Mouse (Mus musculus): Measurements from ENCODE around the gene Slc6a8. TPM values are rescaled to one million over a fixed set of nuclear protein-coding genes. Genes with fewer than 3 reads are reported as not detected.

Slc6a8 gene
- polyA plus RNA-seq, 1 experiment, result 5.7 TPM

- H3K4me1 ChIP-seq (ENCODE audit: control insufficient read depth, insufficient read depth, low read length), result peaks cover 4% of the 10 kb centered on the region; the same call in 1 of the 2 replicates
- peak overlapping the region; percentile 24; the same call in 1 of the 2 replicates for H3K4me3 ChIP-seq (ENCODE audit: control insufficient read depth, low read depth, low read length)
- no peaks in the 10 kb centered on the region for H3K36me3 ChIP-seq (ENCODE audit: control insufficient read depth, insufficient read depth, low read length)
- no peaks in the 10 kb centered on the region for H3K27me3 ChIP-seq (ENCODE audit: control insufficient read depth, insufficient read depth, low read length)
- peak overlapping the region; percentile 12; the same call in 1 of the 2 replicates for H3K27ac ChIP-seq (ENCODE audit: control insufficient read depth, insufficient read depth, low read depth, low read length)
- no peak for TF ChIP-seq POLR2A (IDR thresholded peaks at IDR 0.05; ENCODE audit: control insufficient read depth, low read depth, low read length)
- TF ChIP-seq CTCF (IDR thresholded peaks at IDR 0.05; ENCODE audit: control insufficient read depth, insufficient read depth, insufficient replicate concordance, low read depth, low read length), result no peak
Observed at GRCm38 (mm10) chrX:73660284-73660665, 12.7 kb upstream of the Slc6a8 start.

- no peaks in the 10 kb centered on the region for H3K27me3 ChIP-seq (ENCODE audit: control insufficient read depth, insufficient read depth, low read length)
- H3K4me3 ChIP-seq (ENCODE audit: control insufficient read depth, low read depth, low read length), result no peak overlapping the region
- no peaks in the 10 kb centered on the region for H3K36me3 ChIP-seq (ENCODE audit: control insufficient read depth, insufficient read depth, low read length)
- H3K27ac ChIP-seq (ENCODE audit: control insufficient read depth, insufficient read depth, low read depth, low read length), result no peak overlapping the region
- H3K4me1 ChIP-seq (ENCODE audit: control insufficient read depth, insufficient read depth, low read length), result peaks cover 4% of the 10 kb centered on the region; the same call in 1 of the 2 replicates
- TF ChIP-seq POLR2A (IDR thresholded peaks at IDR 0.05; ENCODE audit: control insufficient read depth, low read depth, low read length), result no peak
- no peak for TF ChIP-seq CTCF (IDR thresholded peaks at IDR 0.05; ENCODE audit: control insufficient read depth, insufficient read depth, insufficient replicate concordance, low read depth, low read length)
Observed at GRCm38 (mm10) chrX:73663143-73663542, 9.8 kb upstream of the Slc6a8 start.

DNA sequence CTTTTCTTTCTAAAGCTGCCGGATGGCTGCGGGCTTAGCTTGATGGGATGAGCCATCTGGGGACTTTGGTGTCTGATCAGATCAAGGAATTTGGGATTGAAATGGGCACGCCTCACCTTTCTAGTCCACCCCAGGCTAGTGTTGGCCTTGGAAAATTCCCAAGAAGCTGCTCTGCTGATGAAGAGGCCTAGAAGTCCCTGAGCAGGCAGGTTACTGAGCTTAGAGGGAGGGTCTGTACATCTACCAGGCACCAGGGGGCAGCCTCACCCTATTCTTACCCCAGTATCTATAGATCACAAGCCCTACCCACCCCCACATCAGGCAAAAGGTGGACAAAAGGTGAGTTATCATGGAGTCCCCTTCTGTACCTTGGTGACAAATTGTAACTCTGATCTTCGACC, 919 bp upstream of the Slc6a8 start:
- peaks cover 8% of the 10 kb centered on the region for H3K4me1 ChIP-seq (ENCODE audit: control insufficient read depth, insufficient read depth, low read length)
- no peak overlapping the region for H3K27ac ChIP-seq (ENCODE audit: control insufficient read depth, insufficient read depth, low read depth, low read length)
- no peaks in the 10 kb centered on the region for H3K27me3 ChIP-seq (ENCODE audit: control insufficient read depth, insufficient read depth, low read length)
- no peak; the same call in 1 of the 2 replicates for TF ChIP-seq CTCF (IDR thresholded peaks at IDR 0.05; ENCODE audit: control insufficient read depth, insufficient read depth, insufficient replicate concordance, low read depth, low read length)
- no peak for TF ChIP-seq POLR2A (IDR thresholded peaks at IDR 0.05; ENCODE audit: control insufficient read depth, low read depth, low read length)
- H3K4me3 ChIP-seq (ENCODE audit: control insufficient read depth, low read depth, low read length), result no peak overlapping the region
- H3K36me3 ChIP-seq (ENCODE audit: control insufficient read depth, insufficient read depth, low read length), result no peaks in the 10 kb centered on the region

DNA sequence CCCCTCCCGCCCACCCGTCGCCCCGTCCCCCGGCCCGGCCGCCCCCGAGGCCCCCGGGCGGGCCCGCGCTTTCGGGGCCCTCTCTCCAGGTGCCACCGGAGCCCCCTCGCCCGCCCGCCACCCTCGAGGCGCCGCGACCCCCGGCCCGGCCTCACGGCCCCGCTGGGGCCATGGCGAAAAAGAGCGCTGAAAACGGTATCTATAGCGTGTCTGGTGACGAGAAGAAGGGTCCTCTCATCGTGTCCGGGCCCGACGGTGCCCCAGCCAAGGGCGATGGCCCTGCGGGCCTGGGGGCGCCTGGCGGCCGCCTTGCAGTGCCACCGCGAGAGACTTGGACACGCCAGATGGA, 643 bp downstream of the Slc6a8 start:
- H3K27me3 ChIP-seq (ENCODE audit: control insufficient read depth, insufficient read depth, low read length), result no peaks in the 10 kb centered on the region
- TF ChIP-seq CTCF (IDR thresholded peaks at IDR 0.05; ENCODE audit: control insufficient read depth, insufficient read depth, insufficient replicate concordance, low read depth, low read length), result no peak
- TF ChIP-seq POLR2A (IDR thresholded peaks at IDR 0.05; ENCODE audit: control insufficient read depth, low read depth, low read length), result no peak
- no peaks in the 10 kb centered on the region for H3K36me3 ChIP-seq (ENCODE audit: control insufficient read depth, insufficient read depth, low read length)
- H3K27ac ChIP-seq (ENCODE audit: control insufficient read depth, insufficient read depth, low read depth, low read length), result no peak overlapping the region
- peak overlapping the region; percentile 80 for H3K4me3 ChIP-seq (ENCODE audit: control insufficient read depth, low read depth, low read length)
- H3K4me1 ChIP-seq (ENCODE audit: control insufficient read depth, insufficient read depth, low read length), result peaks cover 8% of the 10 kb centered on the region

- H3K4me3 ChIP-seq (ENCODE audit: control insufficient read depth, low read depth, low read length), result peak overlapping the region; percentile 80
- H3K36me3 ChIP-seq (ENCODE audit: control insufficient read depth, insufficient read depth, low read length), result no peaks in the 10 kb centered on the region
- no peaks in the 10 kb centered on the region for H3K27me3 ChIP-seq (ENCODE audit: control insufficient read depth, insufficient read depth, low read length)
- TF ChIP-seq POLR2A (IDR thresholded peaks at IDR 0.05; ENCODE audit: control insufficient read depth, low read depth, low read length) (no peak), CTCF (IDR thresholded peaks at IDR 0.05; ENCODE audit: control insufficient read depth, insufficient read depth, insufficient replicate concordance, low read depth, low read length) (no peak)
- peaks cover 8% of the 10 kb centered on the region for H3K4me1 ChIP-seq (ENCODE audit: control insufficient read depth, insufficient read depth, low read length)
- no peak overlapping the region for H3K27ac ChIP-seq (ENCODE audit: control insufficient read depth, insufficient read depth, low read depth, low read length)
Observed at GRCm38 (mm10) chrX:73673968-73674661, 1.2 kb downstream of the Slc6a8 start.

GRCm38 (mm10) chrX:73675231-73675630, 2.3 kb downstream of the Slc6a8 start:
- TF ChIP-seq POLR2A (IDR thresholded peaks at IDR 0.05; ENCODE audit: control insufficient read depth, low read depth, low read length) (no peak), CTCF (IDR thresholded peaks at IDR 0.05; ENCODE audit: control insufficient read depth, insufficient read depth, insufficient replicate concordance, low read depth, low read length) (no peak)

DNA sequence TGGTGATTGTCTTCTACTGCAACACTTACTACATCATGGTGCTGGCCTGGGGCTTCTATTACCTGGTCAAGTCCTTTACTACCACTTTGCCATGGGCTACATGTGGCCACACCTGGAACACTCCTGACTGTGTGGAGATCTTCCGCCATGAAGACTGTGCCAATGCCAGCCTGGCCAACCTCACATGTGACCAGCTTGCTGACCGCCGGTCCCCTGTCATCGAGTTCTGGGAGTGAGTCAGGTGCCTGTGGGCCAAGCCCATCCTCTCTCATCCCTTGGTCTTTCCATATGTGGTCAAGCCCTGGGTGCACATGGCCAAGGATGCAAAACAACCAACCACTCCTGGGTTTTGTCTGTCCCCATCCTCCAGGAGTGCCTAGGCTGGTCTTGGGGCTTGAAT, 3.7 kb downstream of the Slc6a8 start:
- peaks cover 10% of the 10 kb centered on the region for H3K4me1 ChIP-seq (ENCODE audit: control insufficient read depth, insufficient read depth, low read length)

More at GRCm38 (mm10) chrX:73675231-73675630, 2.3 kb downstream of the Slc6a8 start:
- H3K27me3 ChIP-seq (ENCODE audit: control insufficient read depth, insufficient read depth, low read length), result no peaks in the 10 kb centered on the region
- H3K4me3 ChIP-seq (ENCODE audit: control insufficient read depth, low read depth, low read length), result peak overlapping the region; percentile 8; the same call in 1 of the 2 replicates
- no peaks in the 10 kb centered on the region for H3K36me3 ChIP-seq (ENCODE audit: control insufficient read depth, insufficient read depth, low read length)
- peaks cover 8% of the 10 kb centered on the region for H3K4me1 ChIP-seq (ENCODE audit: control insufficient read depth, insufficient read depth, low read length)
- H3K27ac ChIP-seq (ENCODE audit: control insufficient read depth, insufficient read depth, low read depth, low read length), result no peak overlapping the region

More for the DNA sequence above, 3.7 kb downstream of the Slc6a8 start:
- Histone ChIP-seq H3K36me3 (ENCODE audit: control insufficient read depth, insufficient read depth, low read length) (no peaks in the 10 kb centered on the region), H3K27me3 (ENCODE audit: control insufficient read depth, insufficient read depth, low read length) (no peaks in the 10 kb centered on the region), H3K27ac (ENCODE audit: control insufficient read depth, insufficient read depth, low read depth, low read length) (no peak overlapping the region), H3K4me3 (ENCODE audit: control insufficient read depth, low read depth, low read length) (no peak overlapping the region)
- TF ChIP-seq POLR2A (IDR thresholded peaks at IDR 0.05; ENCODE audit: control insufficient read depth, low read depth, low read length) (no peak), CTCF (IDR thresholded peaks at IDR 0.05; ENCODE audit: control insufficient read depth, insufficient read depth, insufficient replicate concordance, low read depth, low read length) (no peak)
